Mouse (Mus musculus): Measurements from ENCODE around the gene Sergef. TPM values are rescaled to one million over a fixed set of nuclear protein-coding genes. Genes with fewer than 3 reads are reported as not detected.
"Not testable (repeated sequence)": the region's sequence is repeated elsewhere in the genome, so short reads cannot be mapped to it uniquely, and the experiment has no call there.

The Sergef gene
- total RNA-seq (2022), result 1 to 10 TPM; 3.9 to 6.9 (median 5.0) TPM

DNA sequence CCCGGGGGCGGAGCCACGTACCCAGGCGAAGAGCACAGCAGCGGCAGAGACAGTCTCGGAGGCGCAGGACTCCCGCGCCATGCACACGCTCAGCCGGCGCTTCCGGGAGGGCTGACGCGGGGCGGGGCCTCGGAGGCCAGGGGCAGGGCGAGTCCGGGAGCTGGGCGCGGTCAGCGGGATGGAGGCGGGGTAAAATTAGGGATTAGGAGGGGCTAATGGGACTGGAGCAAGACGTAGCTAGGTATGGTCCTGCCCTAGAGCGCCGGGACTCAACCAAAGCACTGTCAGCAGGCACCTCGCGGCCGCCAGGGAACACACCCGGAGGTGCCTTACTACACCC lies at the start of gene Sergef:
Gene Sergef (minus strand): TSS at position 116 of the 340 bp plus-strand sequence.
- peak; percentile 90 for DNase-seq (ENCODE audit: low spot score)

GRCm38 (mm10) chr7:46686827-46687226 lies 47.2 kb upstream of the Sergef start:
- no peak for DNase-seq (ENCODE audit: low spot score)

GRCm38 (mm10) chr7:46680732-46681131 lies 41.1 kb upstream of the Sergef start:
- no peak for DNase-seq (ENCODE audit: low spot score)

DNA sequence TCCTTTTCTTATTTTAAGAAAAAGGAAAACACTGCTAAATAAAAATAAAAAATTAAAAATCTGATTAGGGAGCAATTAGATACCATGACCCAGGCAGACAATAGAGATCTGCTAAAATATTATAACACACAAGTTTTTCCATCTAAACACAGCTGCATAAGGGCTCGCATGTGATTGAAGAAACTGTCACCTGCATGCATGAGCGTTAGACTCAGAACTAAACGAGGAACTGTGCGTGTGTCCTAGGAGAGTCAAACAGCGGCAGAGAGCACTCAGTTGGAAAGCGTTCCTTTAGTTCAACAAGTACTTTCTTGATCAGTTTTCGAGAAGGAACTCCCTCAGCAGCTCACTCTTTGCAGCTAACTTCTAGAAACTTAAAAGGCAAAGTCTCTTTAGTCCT lies 39.4 kb upstream of the Sergef start:
- DNase-seq (ENCODE audit: low spot score), result not testable (repeated sequence)

DNA sequence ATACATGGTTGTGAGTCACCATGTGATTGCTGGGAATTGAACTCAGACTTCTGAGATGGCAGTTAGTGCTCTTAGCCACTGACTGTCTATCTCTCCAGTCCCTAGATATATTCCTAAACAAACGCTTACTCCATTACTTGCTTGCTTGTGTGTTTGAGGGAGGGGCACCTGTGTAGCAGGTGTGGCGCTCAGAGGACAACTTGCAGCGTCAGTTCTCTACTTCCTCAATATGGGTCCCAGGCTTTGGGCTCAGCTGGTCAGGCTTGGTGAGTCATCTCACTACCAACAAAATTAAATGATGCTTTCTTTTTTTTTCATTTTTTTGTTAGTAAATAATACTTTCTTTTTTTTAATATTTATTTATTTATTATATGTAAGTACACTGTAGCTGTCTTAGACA lies 38.8 kb upstream of the Sergef start:
- no peak for DNase-seq (ENCODE audit: low spot score)

GRCm38 (mm10) chr7:46676808-46677360 lies 37.3 kb upstream of the Sergef start:
- DNase-seq (ENCODE audit: low spot score), result no peak

- DNase-seq (ENCODE audit: low spot score), result no peak
These were observed 36.3 kb upstream of the Sergef start for GRCm38 (mm10) chr7:46675886-46676285.

DNA sequence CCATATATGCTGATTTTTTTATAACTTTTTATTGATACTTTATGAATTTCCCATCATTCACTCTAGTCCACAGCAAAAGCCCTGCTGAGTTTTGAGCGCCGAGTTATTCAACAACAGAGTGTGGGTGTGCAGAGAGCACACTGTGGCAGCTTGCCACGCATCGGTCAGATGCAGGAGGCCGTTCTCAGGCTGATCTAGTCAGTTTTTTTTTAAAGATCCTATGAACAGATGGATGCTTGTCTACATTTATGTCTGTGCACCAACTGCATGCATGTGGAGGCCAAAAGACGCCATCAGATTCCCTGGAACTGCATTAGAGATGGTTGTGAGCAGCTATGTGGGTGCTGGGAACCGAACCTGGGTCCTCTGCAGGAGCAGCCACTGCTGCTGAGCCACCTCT lies 35.5 kb upstream of the Sergef start:
- DNase-seq (ENCODE audit: low spot score), result no peak

GRCm38 (mm10) chr7:46672160-46672672 lies 32.6 kb upstream of the Sergef start, which contains the start of gene Tph1:
TSS of gene Tph1 (minus strand) at chr7:46672537.
- DNase-seq (ENCODE audit: low spot score), result no peak

- DNase-seq (ENCODE audit: low spot score), result no peak
These were observed 27.6 kb upstream of the Sergef start for GRCm38 (mm10) chr7:46667256-46667655.

DNA sequence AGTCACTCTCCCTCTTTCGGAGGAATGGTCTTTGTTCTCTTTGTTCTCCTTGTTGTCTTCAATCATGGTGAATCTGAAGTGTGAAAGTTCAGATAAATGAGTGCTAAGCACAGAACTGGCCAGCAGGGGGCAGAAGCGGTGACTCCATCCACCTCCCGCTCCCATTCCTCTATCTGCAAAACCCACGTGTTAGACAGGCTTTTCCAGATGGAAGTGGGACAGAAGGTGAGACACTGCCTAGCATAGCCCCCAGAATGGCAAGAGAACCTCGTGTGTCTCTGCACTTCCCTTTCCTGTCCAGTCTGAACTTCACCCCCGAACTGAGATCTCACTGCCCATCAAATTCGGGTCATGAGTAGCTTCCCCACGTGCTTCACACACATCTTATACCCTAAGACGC lies 25.6 kb upstream of the Sergef start:
- no peak for DNase-seq (ENCODE audit: low spot score)

GRCm38 (mm10) chr7:46661591-46662090 lies 22.0 kb upstream of the Sergef start:
- DNase-seq (ENCODE audit: low spot score), result no peak

GRCm38 (mm10) chr7:46652279-46652678 lies 12.7 kb upstream of the Sergef start:
- no peak for DNase-seq (ENCODE audit: low spot score)

- DNase-seq (ENCODE audit: low spot score), result not testable (repeated sequence)
These were observed 10.6 kb upstream of the Sergef start for GRCm38 (mm10) chr7:46650231-46650630.

DNA sequence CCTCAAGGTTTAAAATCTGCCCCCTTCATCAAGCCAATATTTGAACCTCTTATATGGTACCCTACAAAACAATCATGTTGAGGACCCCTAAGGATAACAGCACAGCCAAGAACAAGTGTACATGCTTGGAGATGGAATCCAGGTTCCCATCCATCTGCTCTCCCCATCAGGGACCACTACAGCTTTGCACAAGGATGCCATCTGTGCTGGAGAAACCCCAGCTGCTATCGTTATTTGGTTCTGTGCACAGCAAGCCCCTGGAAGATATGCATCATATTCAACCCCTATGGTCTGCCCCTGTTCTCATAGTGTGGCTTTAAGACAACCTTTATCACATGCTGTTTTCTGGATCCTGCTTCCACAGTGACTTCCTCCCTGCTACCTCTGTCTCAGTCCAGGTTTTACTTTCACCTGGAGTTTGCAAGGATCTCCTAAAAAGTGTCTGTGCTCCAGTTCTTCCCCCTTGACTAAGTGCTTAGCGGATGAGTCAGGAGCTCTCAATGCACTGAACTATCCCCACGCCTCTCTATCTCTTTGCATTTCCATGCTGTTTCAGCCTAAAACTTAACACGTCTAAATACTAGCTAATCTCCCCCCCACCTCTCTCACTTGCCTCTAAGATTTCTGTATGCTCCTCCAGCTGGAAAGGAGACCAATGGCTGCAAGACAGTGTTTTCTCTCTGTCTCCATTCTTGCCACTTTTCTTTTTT lies 9.0 kb upstream of the Sergef start:
- no peak for DNase-seq (ENCODE audit: low spot score)

DNA sequence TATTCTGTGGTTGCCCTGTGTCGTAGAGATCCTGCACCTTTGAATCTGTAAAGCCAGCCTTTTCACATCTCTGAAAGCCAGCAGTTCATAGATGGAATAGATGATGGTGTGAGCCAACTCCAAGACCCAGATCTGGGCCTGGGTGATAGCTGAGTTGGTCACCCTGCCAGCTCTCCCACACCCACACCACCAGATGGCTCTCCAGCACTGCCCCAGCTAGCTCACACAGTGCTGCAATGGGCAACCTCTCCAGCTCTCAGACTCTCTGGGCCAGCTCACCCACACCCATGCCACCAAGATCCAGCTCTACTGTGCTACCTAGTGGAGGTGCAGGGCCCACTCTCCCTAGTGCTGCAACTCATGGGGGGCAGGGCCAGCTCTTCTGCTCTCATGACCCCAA lies 3.6 kb upstream of the Sergef start:
- DNase-seq (ENCODE audit: low spot score), result no peak

- no peak for DNase-seq (ENCODE audit: low spot score)
These were observed 455 bp upstream of the Sergef start for GRCm38 (mm10) chr7:46640062-46640461.

DNA sequence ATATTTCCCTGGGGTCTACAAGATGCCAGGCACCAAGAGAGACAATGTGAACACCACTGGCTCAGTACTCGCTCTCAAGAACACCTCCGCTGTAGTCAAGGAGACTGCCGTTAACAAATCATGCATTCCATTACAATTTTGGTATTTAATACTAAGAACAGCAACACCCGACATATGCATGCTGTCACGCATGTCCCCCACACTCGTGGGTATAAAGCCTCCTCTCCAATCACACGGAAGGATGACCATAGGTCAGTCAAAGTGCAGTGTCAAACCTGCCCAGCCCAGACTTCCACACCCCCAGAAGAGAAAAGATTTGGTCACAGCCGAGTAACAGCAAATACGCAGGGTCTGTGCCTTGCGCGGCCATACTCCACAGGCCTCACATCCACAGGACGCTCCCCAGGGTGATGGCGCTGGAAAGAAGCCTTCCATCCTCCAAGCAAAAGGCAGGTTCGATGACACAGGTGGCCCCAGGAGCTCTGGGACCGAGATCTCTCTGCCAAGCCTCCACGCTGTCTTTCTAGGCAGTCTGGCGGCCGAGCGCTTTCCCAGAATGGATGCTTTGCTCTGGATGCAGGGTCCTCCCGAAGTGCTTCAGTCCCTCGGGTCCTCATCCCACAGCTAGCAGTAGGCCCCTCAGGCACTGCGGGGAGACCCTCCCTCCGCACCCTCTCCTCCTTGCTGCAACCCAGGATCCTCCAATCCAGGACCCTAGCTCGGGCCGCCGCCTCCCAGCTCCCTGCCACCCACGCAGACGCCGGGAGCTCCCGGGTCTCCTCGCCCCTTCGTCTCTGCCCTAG lies 517 bp downstream of the Sergef start:
- no peak for DNase-seq (ENCODE audit: low spot score)

GRCm38 (mm10) chr7:46628375-46628975 lies 11.1 kb downstream of the Sergef start:
- DNase-seq (ENCODE audit: low spot score), result no peak

- DNase-seq (ENCODE audit: low spot score), result no peak
These were observed 15.6 kb downstream of the Sergef start for GRCm38 (mm10) chr7:46623979-46624378.

DNA sequence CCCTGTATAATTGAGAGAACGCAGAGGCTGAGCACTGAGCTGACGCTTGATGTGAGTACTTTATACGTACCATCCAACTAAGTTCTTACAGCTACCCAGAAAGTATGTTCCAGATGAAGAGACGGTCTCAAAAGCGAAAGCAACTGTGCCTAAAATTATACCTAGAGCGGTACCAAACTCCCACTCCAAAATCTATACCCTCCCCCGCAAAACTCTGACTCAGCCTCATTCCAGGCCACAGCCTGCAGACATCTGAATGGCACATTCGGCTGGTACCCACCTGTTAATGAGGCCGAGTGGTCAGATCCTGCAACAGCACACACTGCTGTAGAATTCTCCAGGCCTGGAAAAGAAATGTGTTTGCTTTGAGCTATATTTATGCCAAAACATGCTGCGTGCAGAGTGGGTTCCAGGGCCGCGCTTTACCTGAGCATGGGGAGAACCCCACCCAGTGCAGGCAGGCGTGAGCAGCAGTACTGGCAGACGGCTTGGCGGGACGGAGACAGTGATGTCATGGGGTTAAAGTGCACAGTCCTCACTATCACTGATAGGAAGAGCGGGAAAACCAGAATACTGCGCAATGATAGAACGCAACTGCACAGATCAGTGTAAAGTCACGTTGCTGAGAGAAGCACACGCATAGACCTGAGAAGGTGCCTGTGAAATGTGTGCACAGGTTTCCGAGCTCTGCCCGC lies 21.0 kb downstream of the Sergef start:
- no peak for DNase-seq (ENCODE audit: low spot score)
